Mouse (Mus musculus): Measurements from ENCODE around the gene Cbarp. TPM values are rescaled to one million over a fixed set of nuclear protein-coding genes. Genes with fewer than 3 reads are reported as not detected.

Cbarp gene
- polyA plus RNA-seq, 1 experiment from 2014 or later: 2.5 TPM

DNA sequence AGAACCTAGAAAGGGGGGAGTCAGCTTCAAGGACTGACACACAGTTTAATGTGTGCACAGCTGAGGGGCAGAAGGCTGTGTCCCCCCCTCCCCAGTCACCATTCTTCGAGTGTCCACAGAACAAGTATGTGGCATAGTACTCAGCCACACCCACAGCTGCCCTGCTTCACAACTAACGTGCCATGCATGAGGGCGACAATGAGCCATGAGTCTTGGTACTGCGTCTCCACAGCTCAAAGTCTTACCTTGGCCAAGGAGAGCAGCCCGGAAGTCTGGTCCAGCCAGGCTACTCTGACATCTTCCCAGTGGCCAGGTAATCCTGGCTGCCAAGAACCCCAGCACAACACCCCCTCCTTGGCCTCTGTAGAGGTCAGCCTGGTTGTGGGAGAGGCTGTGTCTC is 47.9 kb downstream of the Cbarp start:
- Histone ChIP-seq H3K4me2 (ENCODE audit: low read depth, low read length) (no peak overlapping the region), H3K36me3 (ENCODE audit: control insufficient read depth, insufficient read depth) (no peaks in the 10 kb centered on the region), H3K4me1 (ENCODE audit: control insufficient read depth, insufficient read depth, low read length) (peaks cover 33% of the 10 kb centered on the region), H3K9me3 (replicated peaks; ENCODE audit: control insufficient read depth, low read length) (no peaks in the 10 kb centered on the region), H3K27ac (ENCODE audit: low read length) (no peak overlapping the region), H3K27me3 (ENCODE audit: control insufficient read depth, insufficient read depth, low read length) (no peaks in the 10 kb centered on the region), H3K9ac (ENCODE audit: low read length) (no peak overlapping the region), H3K4me3 (ENCODE audit: low read length) (no peak overlapping the region)
- 75% methylated on average over 5 of the region's 5 CpGs for WGBS
- no peak for ATAC-seq (replicated peaks; ENCODE audit: extremely low read depth, insufficient read depth, low FRiP score)

GRCm38 (mm10) chr10:80091527-80091926 is 49.1 kb downstream of the Cbarp start:
- Histone ChIP-seq H3K9me3 (replicated peaks; ENCODE audit: control insufficient read depth, low read length) (no peaks in the 10 kb centered on the region), H3K9ac (ENCODE audit: low read length) (0 out of 2 replicates have a peak overlapping the region, but pooled peaks have one; percentile 5), H3K27me3 (ENCODE audit: control insufficient read depth, insufficient read depth, low read length) (no peaks in the 10 kb centered on the region), H3K36me3 (ENCODE audit: control insufficient read depth, insufficient read depth) (no peaks in the 10 kb centered on the region), H3K4me3 (ENCODE audit: low read length) (no peak overlapping the region), H3K4me2 (ENCODE audit: low read depth, low read length) (no peak overlapping the region), H3K4me1 (ENCODE audit: control insufficient read depth, insufficient read depth, low read length) (peaks cover 22% of the 10 kb centered on the region), H3K27ac (ENCODE audit: low read length) (no peak overlapping the region)
- WGBS: 90% methylated on average over 6 of the region's 6 CpGs
- no peak for ATAC-seq (replicated peaks; ENCODE audit: extremely low read depth, insufficient read depth, low FRiP score)

- Histone ChIP-seq H3K9ac (ENCODE audit: low read length) (no peak overlapping the region), H3K27ac (ENCODE audit: low read length) (no peak overlapping the region), H3K4me1 (ENCODE audit: control insufficient read depth, insufficient read depth, low read length) (peaks cover 22% of the 10 kb centered on the region), H3K27me3 (ENCODE audit: control insufficient read depth, insufficient read depth, low read length) (no peaks in the 10 kb centered on the region), H3K4me3 (ENCODE audit: low read length) (no peak overlapping the region), H3K4me2 (ENCODE audit: low read depth, low read length) (no peak overlapping the region), H3K36me3 (ENCODE audit: control insufficient read depth, insufficient read depth) (no peaks in the 10 kb centered on the region), H3K9me3 (replicated peaks; ENCODE audit: control insufficient read depth, low read length) (no peaks in the 10 kb centered on the region)
- 47% methylated on average over 4 of the region's 4 CpGs for WGBS
- ATAC-seq (replicated peaks; ENCODE audit: extremely low read depth, insufficient read depth, low FRiP score): no peak
These were observed 51.5 kb downstream of the Cbarp start for GRCm38 (mm10) chr10:80089146-80089545.

- no peaks in the 10 kb centered on the region for H3K9me3 ChIP-seq (replicated peaks; ENCODE audit: control insufficient read depth, low read length)
- no peaks in the 10 kb centered on the region for H3K27me3 ChIP-seq (ENCODE audit: control insufficient read depth, insufficient read depth, low read length)
- 87% methylated on average over 8 of the region's 8 CpGs for WGBS
- no peak overlapping the region for H3K4me2 ChIP-seq (ENCODE audit: low read depth, low read length)
- H3K9ac ChIP-seq (ENCODE audit: low read length): no peak overlapping the region
- H3K36me3 ChIP-seq (ENCODE audit: control insufficient read depth, insufficient read depth): peaks cover 2% of the 10 kb centered on the region
- H3K4me1 ChIP-seq (ENCODE audit: control insufficient read depth, insufficient read depth, low read length): peaks cover 19% of the 10 kb centered on the region
- H3K4me3 ChIP-seq (ENCODE audit: low read length): no peak overlapping the region
- H3K27ac ChIP-seq (ENCODE audit: low read length): no peak overlapping the region; the same call in 1 of the 2 replicates
- ATAC-seq (replicated peaks; ENCODE audit: extremely low read depth, insufficient read depth, low FRiP score): no peak
These were observed 53.2 kb downstream of the Cbarp start for GRCm38 (mm10) chr10:80087483-80087882.

GRCm38 (mm10) chr10:80086847-80087246 is 53.8 kb downstream of the Cbarp start:
- Histone ChIP-seq H3K9me3 (replicated peaks; ENCODE audit: control insufficient read depth, low read length) (no peaks in the 10 kb centered on the region), H3K4me3 (ENCODE audit: low read length) (no peak overlapping the region), H3K9ac (ENCODE audit: low read length) (no peak overlapping the region), H3K27ac (ENCODE audit: low read length) (0 out of 2 replicates have a peak overlapping the region, but pooled peaks have one; percentile 22), H3K36me3 (ENCODE audit: control insufficient read depth, insufficient read depth) (peaks cover 8% of the 10 kb centered on the region), H3K4me2 (ENCODE audit: low read depth, low read length) (no peak overlapping the region), H3K4me1 (ENCODE audit: control insufficient read depth, insufficient read depth, low read length) (peaks cover 19% of the 10 kb centered on the region), H3K27me3 (ENCODE audit: control insufficient read depth, insufficient read depth, low read length) (no peaks in the 10 kb centered on the region)
- 61% methylated on average over 3 of the region's 3 CpGs for WGBS
- no peak for ATAC-seq (replicated peaks; ENCODE audit: extremely low read depth, insufficient read depth, low FRiP score)

DNA sequence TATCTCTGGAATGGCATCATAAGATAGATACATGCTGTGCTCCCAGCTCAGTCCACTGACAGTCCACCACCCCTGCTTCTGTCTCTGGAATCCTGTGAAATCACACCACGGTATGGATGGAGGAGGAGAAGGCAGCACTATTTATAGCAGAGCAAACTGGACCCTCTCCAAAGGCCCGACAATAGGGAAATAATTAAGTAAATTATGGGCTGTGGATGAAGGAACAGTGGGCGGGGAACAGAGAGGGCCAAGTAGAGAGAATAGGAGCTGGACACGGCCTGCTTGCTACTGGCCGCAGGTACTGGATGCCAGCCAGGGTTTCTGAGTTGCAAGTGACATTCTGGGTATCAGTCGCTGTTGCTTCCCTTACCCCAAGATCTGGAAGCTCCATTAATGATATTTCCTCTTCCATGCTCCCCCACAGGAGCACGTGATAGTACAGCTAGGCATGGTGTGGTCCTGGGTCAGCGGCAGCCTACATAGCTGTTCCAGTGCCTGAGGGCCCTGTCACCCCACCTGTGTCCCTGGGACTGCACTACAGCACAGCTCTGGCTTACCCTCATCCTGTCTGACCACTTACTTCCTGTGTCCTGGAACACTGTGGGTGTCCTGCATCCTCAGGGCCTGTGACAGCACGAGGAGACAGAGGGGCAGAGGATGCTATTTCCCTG is 55.7 kb downstream of the Cbarp start:
- WGBS: 33% methylated on average over 9 of the region's 9 CpGs
- H3K4me2 ChIP-seq (ENCODE audit: low read depth, low read length): peak overlapping the region; percentile 24; the same call in 1 of the 2 replicates
- H3K27me3 ChIP-seq (ENCODE audit: control insufficient read depth, insufficient read depth, low read length): no peaks in the 10 kb centered on the region
- ATAC-seq (replicated peaks; ENCODE audit: extremely low read depth, insufficient read depth, low FRiP score): peak; percentile 65
- peaks cover 19% of the 10 kb centered on the region for H3K4me1 ChIP-seq (ENCODE audit: control insufficient read depth, insufficient read depth, low read length)
- H3K36me3 ChIP-seq (ENCODE audit: control insufficient read depth, insufficient read depth): peaks cover 26% of the 10 kb centered on the region
- H3K27ac ChIP-seq (ENCODE audit: low read length): peak overlapping the region; percentile 84
- H3K9me3 ChIP-seq (replicated peaks; ENCODE audit: control insufficient read depth, low read length): no peaks in the 10 kb centered on the region
- no peak overlapping the region for H3K4me3 ChIP-seq (ENCODE audit: low read length)
- H3K9ac ChIP-seq (ENCODE audit: low read length): peak overlapping the region; percentile 31

GRCm38 (mm10) chr10:80081075-80081474 is 59.6 kb downstream of the Cbarp start:
- ATAC-seq (replicated peaks; ENCODE audit: extremely low read depth, insufficient read depth, low FRiP score): no peak
- H3K27ac ChIP-seq (ENCODE audit: low read length): no peak overlapping the region
- peaks cover 31% of the 10 kb centered on the region for H3K36me3 ChIP-seq (ENCODE audit: control insufficient read depth, insufficient read depth)
- 74% methylated on average over 3 of the region's 3 CpGs for WGBS
- H3K4me2 ChIP-seq (ENCODE audit: low read depth, low read length): no peak overlapping the region
- H3K9ac ChIP-seq (ENCODE audit: low read length): no peak overlapping the region
- H3K4me1 ChIP-seq (ENCODE audit: control insufficient read depth, insufficient read depth, low read length): peaks cover 19% of the 10 kb centered on the region
- no peak overlapping the region for H3K4me3 ChIP-seq (ENCODE audit: low read length)
- H3K27me3 ChIP-seq (ENCODE audit: control insufficient read depth, insufficient read depth, low read length): no peaks in the 10 kb centered on the region
- no peaks in the 10 kb centered on the region for H3K9me3 ChIP-seq (replicated peaks; ENCODE audit: control insufficient read depth, low read length)

Other genes with a start within 250 kb of the Cbarp start
- not detected in 2 replicates for gene Cfd, start 250.0 kb downstream of the Cbarp start, polyA plus RNA-seq (2015; fragmentation: Nextera tagmentation; extraction: Ambion mirVana)
- gene Med16, start 231.9 kb downstream of the Cbarp start, polyA plus RNA-seq (2015; fragmentation: Nextera tagmentation; extraction: Ambion mirVana): 44.9 and 45.2 TPM in 2 replicates
- gene Gm26602, start 230.0 kb downstream of the Cbarp start, polyA plus RNA-seq (2015; fragmentation: Nextera tagmentation; extraction: Ambion mirVana): 2.4 and 13.2 TPM in 2 replicates
- gene Kiss1r, start 223.9 kb downstream of the Cbarp start, polyA plus RNA-seq (2015; fragmentation: Nextera tagmentation; extraction: Ambion mirVana): 0.49 and 0.64 TPM in 2 replicates
- gene R3hdm4, start 219.6 kb downstream of the Cbarp start, polyA plus RNA-seq (2015; fragmentation: Nextera tagmentation; extraction: Ambion mirVana): 112 and 114 TPM in 2 replicates
- gene Arid3a, start 213.8 kb downstream of the Cbarp start, polyA plus RNA-seq (2015; fragmentation: Nextera tagmentation; extraction: Ambion mirVana): 1.5 and 2.3 TPM in 2 replicates
- 69.6 TPM in 2 replicates for gene Wdr18, start 180.7 kb downstream of the Cbarp start, polyA plus RNA-seq (2015; fragmentation: Nextera tagmentation; extraction: Ambion mirVana)
- 0.25 and 0.35 TPM in 2 replicates for gene Grin3b, start 170.1 kb downstream of the Cbarp start, polyA plus RNA-seq (2015; fragmentation: Nextera tagmentation; extraction: Ambion mirVana)
- gene Tmem259, start 156.5 kb downstream of the Cbarp start, polyA plus RNA-seq (2015; fragmentation: Nextera tagmentation; extraction: Ambion mirVana): 10.6 and 13.5 TPM in 2 replicates
- 218 and 255 TPM in 2 replicates for gene Cnn2, start 152.3 kb downstream of the Cbarp start, polyA plus RNA-seq (2015; fragmentation: Nextera tagmentation; extraction: Ambion mirVana)
- 3.2 TPM in 2 replicates for gene Abca7, start 144.3 kb downstream of the Cbarp start, polyA plus RNA-seq (2015; fragmentation: Nextera tagmentation; extraction: Ambion mirVana)
- 10.9 and 17.7 TPM in 2 replicates for gene Arhgap45, start 124.2 kb downstream of the Cbarp start, polyA plus RNA-seq (2015; fragmentation: Nextera tagmentation; extraction: Ambion mirVana)
- gene Polr2e, start 101.0 kb downstream of the Cbarp start, polyA plus RNA-seq (2015; fragmentation: Nextera tagmentation; extraction: Ambion mirVana): 136 and 144 TPM in 2 replicates
- 668 and 748 TPM in 2 replicates for gene Gpx4, start 93.7 kb downstream of the Cbarp start, polyA plus RNA-seq (2015; fragmentation: Nextera tagmentation; extraction: Ambion mirVana)
- 11.7 and 13.5 TPM in 2 replicates for gene Sbno2, start 35.3 kb downstream of the Cbarp start, polyA plus RNA-seq (2015; fragmentation: Nextera tagmentation; extraction: Ambion mirVana)
- gene Stk11, start 25.0 kb downstream of the Cbarp start, polyA plus RNA-seq (2015; fragmentation: Nextera tagmentation; extraction: Ambion mirVana): 13.8 and 15.3 TPM in 2 replicates
- 1,107 and 1,132 TPM in 2 replicates for gene Atp5d, start 2.2 kb downstream of the Cbarp start, polyA plus RNA-seq (2015; fragmentation: Nextera tagmentation; extraction: Ambion mirVana)
- 10.3 and 13.0 TPM in 2 replicates for gene Midn, start 7.4 kb upstream of the Cbarp start, polyA plus RNA-seq (2015; fragmentation: Nextera tagmentation; extraction: Ambion mirVana)
- 85.3 and 87.6 TPM in 2 replicates for gene Cirbp, start 25.1 kb upstream of the Cbarp start, polyA plus RNA-seq (2015; fragmentation: Nextera tagmentation; extraction: Ambion mirVana)
- gene 1600002K03Rik, start 32.1 kb upstream of the Cbarp start, polyA plus RNA-seq (2015; fragmentation: Nextera tagmentation; extraction: Ambion mirVana): 9.7 and 10.7 TPM in 2 replicates
- 6.0 and 6.8 TPM in 2 replicates for gene Efna2, start 38.6 kb upstream of the Cbarp start, polyA plus RNA-seq (2015; fragmentation: Nextera tagmentation; extraction: Ambion mirVana)
- 31.9 and 40.1 TPM in 2 replicates for gene Mum1, start 85.6 kb upstream of the Cbarp start, polyA plus RNA-seq (2015; fragmentation: Nextera tagmentation; extraction: Ambion mirVana)
- 596 and 743 TPM in 2 replicates for gene Ndufs7, start 108.3 kb upstream of the Cbarp start, polyA plus RNA-seq (2015; fragmentation: Nextera tagmentation; extraction: Ambion mirVana)
- gene Gamt, start 120.2 kb upstream of the Cbarp start, polyA plus RNA-seq (2015; fragmentation: Nextera tagmentation; extraction: Ambion mirVana): 50.3 and 51.6 TPM in 2 replicates
- 30.7 and 33.9 TPM in 2 replicates for gene Dazap1, start 120.7 kb upstream of the Cbarp start, polyA plus RNA-seq (2015; fragmentation: Nextera tagmentation; extraction: Ambion mirVana)
- gene Rps15, start 151.6 kb upstream of the Cbarp start, polyA plus RNA-seq (2015; fragmentation: Nextera tagmentation; extraction: Ambion mirVana): 536 and 549 TPM in 2 replicates
- 1.5 TPM in 2 replicates for gene Apc2, start 155.1 kb upstream of the Cbarp start, polyA plus RNA-seq (2015; fragmentation: Nextera tagmentation; extraction: Ambion mirVana)
- 33.5 and 35.8 TPM in 2 replicates for gene 2310011J03Rik, start 179.7 kb upstream of the Cbarp start, polyA plus RNA-seq (2015; fragmentation: Nextera tagmentation; extraction: Ambion mirVana)
- 1.6 and 1.9 TPM in 2 replicates for gene Pcsk4, start 188.7 kb upstream of the Cbarp start, polyA plus RNA-seq (2015; fragmentation: Nextera tagmentation; extraction: Ambion mirVana)
- gene Reep6, start 189.1 kb upstream of the Cbarp start, polyA plus RNA-seq (2015; fragmentation: Nextera tagmentation; extraction: Ambion mirVana): 1.8 and 2.6 TPM in 2 replicates
- 15.5 and 16.0 TPM in 2 replicates for gene Adamtsl5, start 207.6 kb upstream of the Cbarp start, polyA plus RNA-seq (2015; fragmentation: Nextera tagmentation; extraction: Ambion mirVana)
- 0.07 and 0.14 TPM in 2 replicates for gene Plk5, start 215.6 kb upstream of the Cbarp start, polyA plus RNA-seq (2015; fragmentation: Nextera tagmentation; extraction: Ambion mirVana)
- gene Mex3d, start 246.8 kb upstream of the Cbarp start, polyA plus RNA-seq (2015; fragmentation: Nextera tagmentation; extraction: Ambion mirVana): 2.8 TPM in 2 replicates